Mouse (Mus musculus) limb, embryonic 15.5 days (tissue): Measurements from ENCODE around the gene Pakap. TPM values are rescaled to one million over a fixed set of nuclear protein-coding genes. Genes with fewer than 3 reads are reported as not detected.

Experiments used
- ATAC-seq: fragments of 200-750 bp; cut with Nextera tagmentation; 2 replicates; pipeline ENCODE4 v1.8.0; 2017; ENCODE audit warnings: low read depth, moderate TSS enrichment; ENCODE audit not compliant: insufficient number of reproducible peaks, low FRiP score, low TSS enrichment
- H3K27ac ChIP-seq: fragments of 300-500 bp; sonication (generic); 2 replicates; pipeline ENCODE4 v1.5.1; 2015; ENCODE audit warnings: moderate library complexity, mild to moderate bottlenecking, inconsistent platforms
- H3K27me3 ChIP-seq: fragments of 300-500 bp; sonication (generic); 2 replicates; pipeline ENCODE4 v1.6.1; 2015; ENCODE audit warnings: inconsistent platforms
- H3K36me3 ChIP-seq: fragments of 300-500 bp; sonication (generic); 2 replicates; pipeline ENCODE4 v1.6.1; 2015; ENCODE audit warnings: inconsistent platforms
- H3K4me1 ChIP-seq: fragments of 300-500 bp; sonication (generic); 2 replicates; pipeline ENCODE4 v1.6.1; 2015; ENCODE audit warnings: inconsistent platforms
- H3K4me2 ChIP-seq: fragments of 300-500 bp; sonication (generic); 2 replicates; pipeline ENCODE4 v1.6.1; 2015; ENCODE audit warnings: mild to moderate bottlenecking, inconsistent platforms
- H3K4me3 ChIP-seq: fragments of 300-500 bp; sonication (generic); 2 replicates; pipeline ENCODE4 v1.5.1; 2015; ENCODE audit warnings: mild to moderate bottlenecking, inconsistent platforms
- H3K9ac ChIP-seq: fragments of 300-500 bp; sonication (generic); 2 replicates; pipeline ENCODE4 v1.6.1; 2015; ENCODE audit warnings: inconsistent platforms
- H3K9me3 ChIP-seq: fragments of 300-500 bp; sonication (generic); 2 replicates; pipeline ENCODE4 v1.6.1; 2016; ENCODE audit warnings: inconsistent platforms
- WGBS: fragments of 180-500 bp; shearing (Covaris S2); methylation state at CpG from one replicate; pipeline ENCODE4 v1.1.7; 2015; 5-methylcytosine and 5-hydroxymethylcytosine counted together
- polyA plus RNA-seq: library from polyadenylated mRNA; unstranded; fragments of >200 nt; fragmentation: Nextera tagmentation; extraction: Ambion mirVana; gene quantifications from 2 replicates; pipeline ENCODE4 v1.2.1, GENCODE M21; 2015

Pakap gene
- polyA plus RNA-seq, 1 experiment from 2014 or later: 30.5 TPM

GRCm38 (mm10) chr4:57550216-57550615 lies 17.8 kb upstream of the Pakap start:
- Histone ChIP-seq H3K27me3 (no peaks in the 10 kb centered on the region), H3K4me3 (no peak overlapping the region), H3K9me3 (no peaks in the 10 kb centered on the region), H3K27ac (no peak overlapping the region), H3K4me1 (peaks cover 23% of the 10 kb centered on the region), H3K9ac (no peak overlapping the region), H3K36me3 (no peaks in the 10 kb centered on the region), H3K4me2 (no peak overlapping the region)
- ATAC-seq: no peak
- WGBS: 10% methylated on average over 1 of the region's 1 CpGs

GRCm38 (mm10) chr4:57557102-57557501 lies 10.9 kb upstream of the Pakap start:
- Histone ChIP-seq H3K27ac (no peak overlapping the region), H3K9me3 (no peaks in the 10 kb centered on the region), H3K4me3 (no peak overlapping the region), H3K4me1 (peaks cover 57% of the 10 kb centered on the region), H3K4me2 (no peak overlapping the region), H3K9ac (no peak overlapping the region), H3K36me3 (no peaks in the 10 kb centered on the region), H3K27me3 (no peaks in the 10 kb centered on the region)
- WGBS: 80% methylated on average over 2 of the region's 2 CpGs
- no peak for ATAC-seq

- H3K27ac ChIP-seq: no peak overlapping the region
- no peaks in the 10 kb centered on the region for H3K36me3 ChIP-seq
- ATAC-seq: no peak
- 82% methylated on average over 1 of the region's 1 CpGs for WGBS
- no peak overlapping the region for H3K4me2 ChIP-seq
- H3K9ac ChIP-seq: no peak overlapping the region
- no peak overlapping the region for H3K4me3 ChIP-seq
- no peaks in the 10 kb centered on the region for H3K27me3 ChIP-seq
- H3K9me3 ChIP-seq: no peaks in the 10 kb centered on the region
- peaks cover 53% of the 10 kb centered on the region for H3K4me1 ChIP-seq
Observed at GRCm38 (mm10) chr4:57559438-57559837, 8.5 kb upstream of the Pakap start.

GRCm38 (mm10) chr4:57560010-57560409 lies 8.0 kb upstream of the Pakap start:
- Histone ChIP-seq H3K9ac (no peak overlapping the region), H3K36me3 (no peaks in the 10 kb centered on the region), H3K4me1 (peaks cover 49% of the 10 kb centered on the region), H3K4me2 (no peak overlapping the region), H3K27ac (peak overlapping the region; percentile 14; the same call in 1 of the 2 replicates), H3K9me3 (no peaks in the 10 kb centered on the region), H3K27me3 (no peaks in the 10 kb centered on the region), H3K4me3 (no peak overlapping the region)
- ATAC-seq: peak; percentile 56; the same call in 1 of the 2 replicates
- WGBS: 42% methylated on average over 3 of the region's 3 CpGs

GRCm38 (mm10) chr4:57561055-57561454 lies 6.9 kb upstream of the Pakap start:
- Histone ChIP-seq H3K9ac (no peak overlapping the region), H3K27me3 (no peaks in the 10 kb centered on the region), H3K4me3 (no peak overlapping the region), H3K4me2 (peak overlapping the region; percentile 17; the same call in 1 of the 2 replicates), H3K9me3 (no peaks in the 10 kb centered on the region), H3K4me1 (peaks cover 43% of the 10 kb centered on the region), H3K27ac (peak overlapping the region; percentile 87), H3K36me3 (no peaks in the 10 kb centered on the region)
- peak; percentile 36; the same call in 1 of the 2 replicates for ATAC-seq
- 21% methylated on average over 6 of the region's 6 CpGs for WGBS

GRCm38 (mm10) chr4:57565283-57565682 lies 2.7 kb upstream of the Pakap start:
- Histone ChIP-seq H3K4me2 (no peak overlapping the region), H3K4me3 (no peak overlapping the region), H3K9me3 (no peaks in the 10 kb centered on the region), H3K27me3 (0 out of 2 replicates have a peak, but pooled peaks cover 2% of the 10 kb centered on the region), H3K4me1 (peaks cover 44% of the 10 kb centered on the region), H3K27ac (no peak overlapping the region), H3K36me3 (no peaks in the 10 kb centered on the region), H3K9ac (no peak overlapping the region)
- no peak for ATAC-seq
- WGBS: 91% methylated on average over 1 of the region's 1 CpGs

GRCm38 (mm10) chr4:57565811-57566210 lies 2.2 kb upstream of the Pakap start:
- H3K27ac ChIP-seq: no peak overlapping the region
- peaks cover 44% of the 10 kb centered on the region for H3K4me1 ChIP-seq
- no peak overlapping the region for H3K4me3 ChIP-seq
- H3K9ac ChIP-seq: no peak overlapping the region
- ATAC-seq: no peak
- 57% methylated on average over 2 of the region's 2 CpGs for WGBS
- H3K36me3 ChIP-seq: no peaks in the 10 kb centered on the region
- no peaks in the 10 kb centered on the region for H3K9me3 ChIP-seq
- H3K4me2 ChIP-seq: no peak overlapping the region
- H3K27me3 ChIP-seq: 0 out of 2 replicates have a peak, but pooled peaks cover 2% of the 10 kb centered on the region

GRCm38 (mm10) chr4:57568268-57569068 lies 489 bp downstream of the Pakap start:
- ATAC-seq: 0 out of 2 replicates have a peak, but pooled peaks have one; percentile 1
- Histone ChIP-seq H3K9me3 (no peaks in the 10 kb centered on the region), H3K27me3 (0 out of 2 replicates have a peak, but pooled peaks cover 2% of the 10 kb centered on the region), H3K4me1 (peaks cover 34% of the 10 kb centered on the region), H3K36me3 (no peaks in the 10 kb centered on the region), H3K27ac (peak overlapping the region; percentile 91), H3K4me3 (peak overlapping the region; percentile 60), H3K9ac (peak overlapping the region; percentile 62), H3K4me2 (peak overlapping the region; percentile 89)
- WGBS: 12% methylated on average over 19 of the region's 19 CpGs

GRCm38 (mm10) chr4:57569069-57569355 lies 1.0 kb downstream of the Pakap start:
- Histone ChIP-seq H3K9ac (no peak overlapping the region), H3K27ac (peak overlapping the region; percentile 91), H3K4me3 (peak overlapping the region; percentile 60), H3K9me3 (no peaks in the 10 kb centered on the region), H3K36me3 (no peaks in the 10 kb centered on the region), H3K4me2 (peak overlapping the region; percentile 89), H3K4me1 (peaks cover 34% of the 10 kb centered on the region), H3K27me3 (0 out of 2 replicates have a peak, but pooled peaks cover 2% of the 10 kb centered on the region)
- ATAC-seq: peak; percentile 74; the same call in 1 of the 2 replicates
- whole genome bisulfite sequencing: 25% methylated on average over 4 of the region's 4 CpGs

GRCm38 (mm10) chr4:57569711-57570110 lies 1.7 kb downstream of the Pakap start:
- ATAC-seq: no peak
- WGBS: 46% methylated on average over 6 of the region's 6 CpGs
- peaks cover 37% of the 10 kb centered on the region for H3K4me1 ChIP-seq

GRCm38 (mm10) chr4:57570229-57570628 lies 2.2 kb downstream of the Pakap start:
- 50% methylated on average over 3 of the region's 3 CpGs for WGBS
- Histone ChIP-seq H3K4me3 (no peak overlapping the region), H3K9me3 (no peaks in the 10 kb centered on the region), H3K36me3 (no peaks in the 10 kb centered on the region), H3K27me3 (0 out of 2 replicates have a peak, but pooled peaks cover 2% of the 10 kb centered on the region), H3K9ac (no peak overlapping the region), H3K4me2 (peak overlapping the region; percentile 89; the same call in 1 of the 2 replicates), H3K4me1 (peaks cover 37% of the 10 kb centered on the region), H3K27ac (no peak overlapping the region)
- no peak for ATAC-seq

More at GRCm38 (mm10) chr4:57569711-57570110, 1.7 kb downstream of the Pakap start:
- Histone ChIP-seq H3K27me3 (0 out of 2 replicates have a peak, but pooled peaks cover 2% of the 10 kb centered on the region), H3K36me3 (no peaks in the 10 kb centered on the region), H3K9me3 (no peaks in the 10 kb centered on the region), H3K27ac (peak overlapping the region; percentile 91), H3K4me2 (peak overlapping the region; percentile 89), H3K9ac (no peak overlapping the region), H3K4me3 (peak overlapping the region; percentile 60)

- no peaks in the 10 kb centered on the region for H3K36me3 ChIP-seq
- H3K4me3 ChIP-seq: no peak overlapping the region
- no peak overlapping the region for H3K27ac ChIP-seq
- H3K9ac ChIP-seq: no peak overlapping the region
- no peaks in the 10 kb centered on the region for H3K27me3 ChIP-seq
- no peak overlapping the region for H3K4me2 ChIP-seq
- ATAC-seq: no peak
- 88% methylated on average over 3 of the region's 3 CpGs for WGBS
- peaks cover 20% of the 10 kb centered on the region for H3K4me1 ChIP-seq
- no peaks in the 10 kb centered on the region for H3K9me3 ChIP-seq
Observed at GRCm38 (mm10) chr4:57574181-57574580, 6.2 kb downstream of the Pakap start.
